Mouse (Mus musculus): Measurements from ENCODE around the gene Calcoco1. TPM values are rescaled to one million over a fixed set of nuclear protein-coding genes. Genes with fewer than 3 reads are reported as not detected.

Gene Calcoco1
- polyA plus RNA-seq, 1 experiment: 51.9 TPM

- H3K9ac ChIP-seq (ENCODE audit: low read depth, poor library complexity, severe bottlenecking): peak overlapping the region; percentile 48
These were observed 14.4 kb upstream of the Calcoco1 start for GRCm38 (mm10) chr15:102736127-102736944.

DNA sequence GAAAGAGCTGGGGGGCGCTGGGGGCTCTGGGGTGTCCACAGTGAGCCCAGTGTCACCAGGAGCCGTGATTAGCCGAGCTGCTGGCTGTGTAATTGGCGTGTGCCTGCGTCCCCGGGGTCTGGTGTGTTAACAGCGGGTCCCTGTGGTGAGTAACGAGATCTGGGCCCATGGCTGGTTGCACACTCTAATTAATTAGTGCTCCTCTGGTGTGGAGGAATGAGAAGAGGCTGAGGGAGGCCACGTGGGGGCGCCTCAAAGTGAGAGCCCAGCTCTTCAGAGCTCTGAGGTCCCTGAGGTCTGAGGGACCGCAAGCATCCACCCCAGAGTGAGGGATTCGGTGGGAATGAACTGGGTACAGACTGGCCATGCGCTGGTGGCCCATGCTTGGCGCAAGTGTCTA lies 13.1 kb upstream of the Calcoco1 start:
- TF ChIP-seq POLR2A (IDR thresholded peaks at IDR 0.05; ENCODE audit: insufficient read depth, low read length) (no peak), CTCF (IDR thresholded peaks at IDR 0.05; ENCODE audit: low read depth, low read length) (peak; percentile 36), EP300 (IDR thresholded peaks at IDR 0.05; ENCODE audit: insufficient read depth, low read depth, low read length) (no peak)
- Histone ChIP-seq H3K4me1 (ENCODE audit: control insufficient read depth, insufficient read depth, low read length) (no peaks in the 10 kb centered on the region), H3K9me3 (replicated peaks; ENCODE audit: control insufficient read depth, insufficient read depth, low read length, poor library complexity, severe bottlenecking) (no peaks in the 10 kb centered on the region), H3K36me3 (ENCODE audit: control insufficient read depth, insufficient read depth, low read length, poor library complexity, severe bottlenecking) (no peaks in the 10 kb centered on the region), H3K4me3 (ENCODE audit: low read depth, low read length) (no peak overlapping the region), H3K27ac (ENCODE audit: insufficient read depth, low read length) (no peak overlapping the region), H3K27me3 (ENCODE audit: control insufficient read depth, insufficient read depth, low read length, poor library complexity, severe bottlenecking) (no peaks in the 10 kb centered on the region), H3K9ac (ENCODE audit: low read depth, poor library complexity, severe bottlenecking) (no peak overlapping the region)

More at GRCm38 (mm10) chr15:102736127-102736944, 14.4 kb upstream of the Calcoco1 start:
- Histone ChIP-seq H3K4me3 (ENCODE audit: low read depth, low read length) (peak overlapping the region; percentile 55), H3K9me3 (replicated peaks; ENCODE audit: control insufficient read depth, insufficient read depth, low read length, poor library complexity, severe bottlenecking) (no peaks in the 10 kb centered on the region), H3K27me3 (ENCODE audit: control insufficient read depth, insufficient read depth, low read length, poor library complexity, severe bottlenecking) (no peaks in the 10 kb centered on the region), H3K36me3 (ENCODE audit: control insufficient read depth, insufficient read depth, low read length, poor library complexity, severe bottlenecking) (no peaks in the 10 kb centered on the region), H3K4me1 (ENCODE audit: control insufficient read depth, insufficient read depth, low read length) (no peaks in the 10 kb centered on the region), H3K27ac (ENCODE audit: insufficient read depth, low read length) (no peak overlapping the region)
- TF ChIP-seq EP300 (IDR thresholded peaks at IDR 0.05; ENCODE audit: insufficient read depth, low read depth, low read length) (no peak), POLR2A (IDR thresholded peaks at IDR 0.05; ENCODE audit: insufficient read depth, low read length) (no peak), CTCF (IDR thresholded peaks at IDR 0.05; ENCODE audit: low read depth, low read length) (no peak)

- Histone ChIP-seq H3K27me3 (ENCODE audit: control insufficient read depth, insufficient read depth, low read length, poor library complexity, severe bottlenecking) (no peaks in the 10 kb centered on the region), H3K27ac (ENCODE audit: insufficient read depth, low read length) (no peak overlapping the region), H3K4me3 (ENCODE audit: low read depth, low read length) (no peak overlapping the region), H3K4me1 (ENCODE audit: control insufficient read depth, insufficient read depth, low read length) (no peaks in the 10 kb centered on the region), H3K9me3 (replicated peaks; ENCODE audit: control insufficient read depth, insufficient read depth, low read length, poor library complexity, severe bottlenecking) (no peaks in the 10 kb centered on the region), H3K36me3 (ENCODE audit: control insufficient read depth, insufficient read depth, low read length, poor library complexity, severe bottlenecking) (no peaks in the 10 kb centered on the region), H3K9ac (ENCODE audit: low read depth, poor library complexity, severe bottlenecking) (no peak overlapping the region)
- no peak for TF ChIP-seq POLR2A (IDR thresholded peaks at IDR 0.05; ENCODE audit: insufficient read depth, low read length)
- no peak for TF ChIP-seq EP300 (IDR thresholded peaks at IDR 0.05; ENCODE audit: insufficient read depth, low read depth, low read length)
- no peak for TF ChIP-seq CTCF (IDR thresholded peaks at IDR 0.05; ENCODE audit: low read depth, low read length)
These were observed 12.0 kb upstream of the Calcoco1 start for GRCm38 (mm10) chr15:102733759-102734531.

GRCm38 (mm10) chr15:102733233-102733632 lies 11.3 kb upstream of the Calcoco1 start:
- H3K36me3 ChIP-seq (ENCODE audit: control insufficient read depth, insufficient read depth, low read length, poor library complexity, severe bottlenecking): no peaks in the 10 kb centered on the region
- H3K4me1 ChIP-seq (ENCODE audit: control insufficient read depth, insufficient read depth, low read length): no peaks in the 10 kb centered on the region
- TF ChIP-seq CTCF (IDR thresholded peaks at IDR 0.05; ENCODE audit: low read depth, low read length) (no peak), POLR2A (IDR thresholded peaks at IDR 0.05; ENCODE audit: insufficient read depth, low read length) (no peak), EP300 (IDR thresholded peaks at IDR 0.05; ENCODE audit: insufficient read depth, low read depth, low read length) (no peak)
- H3K27ac ChIP-seq (ENCODE audit: insufficient read depth, low read length): no peak overlapping the region
- H3K27me3 ChIP-seq (ENCODE audit: control insufficient read depth, insufficient read depth, low read length, poor library complexity, severe bottlenecking): no peaks in the 10 kb centered on the region
- no peak overlapping the region for H3K4me3 ChIP-seq (ENCODE audit: low read depth, low read length)
- no peak overlapping the region for H3K9ac ChIP-seq (ENCODE audit: low read depth, poor library complexity, severe bottlenecking)
- H3K9me3 ChIP-seq (replicated peaks; ENCODE audit: control insufficient read depth, insufficient read depth, low read length, poor library complexity, severe bottlenecking): no peaks in the 10 kb centered on the region

GRCm38 (mm10) chr15:102732406-102732805 lies 10.4 kb upstream of the Calcoco1 start:
- TF ChIP-seq EP300 (IDR thresholded peaks at IDR 0.05; ENCODE audit: insufficient read depth, low read depth, low read length) (no peak), POLR2A (IDR thresholded peaks at IDR 0.05; ENCODE audit: insufficient read depth, low read length) (no peak), CTCF (IDR thresholded peaks at IDR 0.05; ENCODE audit: low read depth, low read length) (no peak)
- Histone ChIP-seq H3K4me1 (ENCODE audit: control insufficient read depth, insufficient read depth, low read length) (no peaks in the 10 kb centered on the region), H3K9ac (ENCODE audit: low read depth, poor library complexity, severe bottlenecking) (no peak overlapping the region), H3K4me3 (ENCODE audit: low read depth, low read length) (no peak overlapping the region), H3K27ac (ENCODE audit: insufficient read depth, low read length) (no peak overlapping the region), H3K27me3 (ENCODE audit: control insufficient read depth, insufficient read depth, low read length, poor library complexity, severe bottlenecking) (no peaks in the 10 kb centered on the region), H3K9me3 (replicated peaks; ENCODE audit: control insufficient read depth, insufficient read depth, low read length, poor library complexity, severe bottlenecking) (no peaks in the 10 kb centered on the region), H3K36me3 (ENCODE audit: control insufficient read depth, insufficient read depth, low read length, poor library complexity, severe bottlenecking) (no peaks in the 10 kb centered on the region)

Measured in ES-Bruce4 (cell line).